Mouse (Mus musculus) stomach, postnatal 0 days (tissue): ENCODE measurements around the gene Tagap.
A peak's percentile ranks its signal among the peaks of the same experiment; 100 is the strongest.

Experiments
- CTCF ChIP-seq: IDR thresholded peaks from 2 replicates; pipeline ENCODE4 v1.5.1; 2016; ENCODE audit warnings: antibody characterized with exemption, low read depth, mild to moderate bottlenecking, moderate library complexity
- EP300 ChIP-seq: optimal IDR thresholded peaks from 2 replicates; pipeline ENCODE3; 2016; ENCODE audit warnings: antibody characterized with exemption

DNA sequence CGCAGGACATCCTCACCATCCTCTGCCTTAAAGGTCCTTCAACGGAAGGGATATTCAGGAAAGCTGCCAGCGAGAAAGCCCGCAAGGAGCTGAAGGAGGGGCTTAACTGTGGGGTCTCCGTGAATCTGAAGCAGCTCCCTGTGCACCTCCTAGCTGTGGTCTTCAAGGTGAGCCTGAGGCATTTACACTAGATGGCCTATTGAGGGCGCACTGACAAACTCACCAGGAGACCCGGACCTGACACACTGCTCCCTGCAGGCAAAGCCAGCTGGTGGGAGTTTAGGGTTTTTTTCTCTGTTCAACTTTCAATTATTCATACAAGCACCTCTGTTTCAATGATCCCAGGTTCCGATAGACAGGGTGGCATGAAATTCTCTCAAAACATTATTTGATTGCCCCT, 3.5 kb downstream of the Tagap start:
- TF ChIP-seq CTCF (peak; percentile 56), EP300 (no peak)
